Mouse (Mus musculus): ENCODE measurements around the gene Dnpep.

DNA sequence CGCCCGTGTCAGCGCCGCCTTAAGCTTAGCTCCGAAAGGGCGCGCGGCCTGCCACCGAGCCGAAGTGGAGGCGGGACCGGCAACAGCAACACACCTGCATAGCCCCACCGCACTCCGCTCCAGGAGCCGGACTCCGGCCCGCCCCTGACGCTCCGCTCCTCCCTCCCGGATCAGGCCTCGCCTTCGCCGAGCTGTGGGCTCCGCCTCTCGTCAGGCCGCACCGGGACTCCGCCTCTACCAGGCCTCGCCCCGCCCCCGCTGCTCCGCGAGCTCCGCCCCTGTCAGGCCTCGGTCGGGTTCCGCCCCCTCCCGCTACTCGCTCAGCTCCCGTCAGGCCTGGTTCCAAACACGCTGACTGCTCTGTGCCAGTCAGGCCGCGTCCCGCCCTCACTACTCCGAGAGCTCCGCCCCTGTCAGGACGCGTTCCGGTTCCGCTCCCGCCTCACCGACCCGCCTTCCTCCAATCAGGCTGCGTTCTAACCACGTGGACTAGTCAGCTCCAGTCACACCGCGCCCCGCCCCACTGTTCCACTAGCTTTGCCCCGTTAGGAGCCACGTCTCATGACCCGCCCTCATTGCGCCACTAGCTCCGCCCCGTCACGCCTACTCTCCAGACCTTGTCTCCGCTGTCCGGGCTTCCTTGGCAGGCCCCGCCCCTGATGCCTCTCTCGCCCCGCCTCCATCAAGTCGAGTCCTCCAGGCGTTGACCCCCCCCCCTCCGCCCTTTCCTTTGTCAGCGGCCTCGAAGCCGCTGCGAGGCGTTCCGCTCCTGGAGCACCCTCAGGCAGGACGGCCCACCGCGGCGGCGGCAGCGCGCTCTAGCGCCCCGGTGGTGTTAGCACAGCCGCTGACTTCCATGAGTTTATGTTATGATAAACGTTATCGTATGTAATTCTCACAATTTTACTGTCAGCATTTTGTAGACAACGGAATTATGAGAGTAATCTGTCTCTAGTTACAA is at the start of gene Dnpep:
- TF ChIP-seq POLR2A (IDR thresholded peaks at IDR 0.05; ENCODE audit: low read depth, low read length): peak; percentile 61
- peak; percentile 29 to 79; a peak in 3 of 4 replicates for TF ChIP-seq CTCF (conservative IDR thresholded peaks at IDR 0.05 in 1 of 2, IDR thresholded peaks at IDR 0.05 in 1 of 2; ENCODE audit: low read depth in 2 of 2, low read length in 2 of 2)
- no peak for TF ChIP-seq ZNF384 (IDR thresholded peaks at IDR 0.05; ENCODE audit: low read depth, low read length)
- TF ChIP-seq TBP (conservative IDR thresholded peaks at IDR 0.05; ENCODE audit: low read depth, low read length): 0 out of 2 replicates have a peak, but pooled peaks have one; percentile 51
- TF ChIP-seq USF2 (conservative IDR thresholded peaks at IDR 0.05; ENCODE audit: low read depth, low read length): peak; percentile 80
- no peak for TF ChIP-seq RCOR1 (conservative IDR thresholded peaks at IDR 0.05; ENCODE audit: low read depth, low read length)
- TF ChIP-seq CHD2 (IDR thresholded peaks at IDR 0.05; ENCODE audit: low read length): peak; percentile 75
